Mouse (Mus musculus): Measurements from ENCODE around the gene Bri3.

Gene Bri3

DNA sequence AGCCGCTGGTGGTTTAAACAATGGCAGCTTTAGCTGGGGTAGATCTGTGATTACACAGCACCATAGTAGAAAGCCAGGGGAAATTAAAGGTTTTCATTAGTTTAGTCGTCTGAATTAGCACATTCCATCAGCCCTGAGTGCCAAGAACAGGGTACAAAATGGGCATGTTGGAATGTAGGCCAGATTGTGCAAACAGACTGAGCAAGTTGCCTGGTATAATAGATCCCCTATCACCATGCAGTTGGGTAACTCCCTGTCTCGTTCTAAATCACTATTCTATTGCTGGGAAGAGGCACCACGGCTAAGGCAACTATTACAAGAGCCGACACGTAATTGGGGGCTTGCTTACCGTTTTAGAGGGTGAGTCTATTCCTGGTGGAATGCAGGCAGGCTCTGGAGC is 9.5 kb upstream of the Bri3 start:
- no peak for DNase-seq (ENCODE audit: low spot score in 2 of 2)

DNA sequence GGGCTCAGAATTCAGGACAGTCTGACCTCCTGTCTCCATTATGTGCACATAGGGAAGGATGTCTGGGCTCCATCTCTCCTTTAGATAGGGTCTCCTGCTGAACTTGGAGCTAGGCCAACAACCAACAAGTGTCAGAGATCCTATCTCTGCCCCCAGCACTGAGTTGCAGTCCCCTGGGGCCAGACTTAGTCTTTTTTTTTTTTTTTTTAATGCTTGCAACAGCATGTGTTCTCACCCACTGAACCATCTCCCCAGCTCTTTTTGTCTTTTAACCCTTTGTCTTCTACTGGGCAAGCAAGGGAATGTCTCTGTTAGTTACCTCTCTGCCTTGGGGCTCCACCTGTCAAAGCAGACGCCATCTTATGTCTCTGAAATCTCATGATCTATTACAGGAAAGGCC is 5.3 kb upstream of the Bri3 start:
- no peak for DNase-seq (ENCODE audit: low spot score in 2 of 2)

GRCm38 (mm10) chr5:144245592-144245991 is 1.4 kb downstream of the Bri3 start:
- DNase-seq (ENCODE audit: low spot score in 2 of 2): no peak

DNA sequence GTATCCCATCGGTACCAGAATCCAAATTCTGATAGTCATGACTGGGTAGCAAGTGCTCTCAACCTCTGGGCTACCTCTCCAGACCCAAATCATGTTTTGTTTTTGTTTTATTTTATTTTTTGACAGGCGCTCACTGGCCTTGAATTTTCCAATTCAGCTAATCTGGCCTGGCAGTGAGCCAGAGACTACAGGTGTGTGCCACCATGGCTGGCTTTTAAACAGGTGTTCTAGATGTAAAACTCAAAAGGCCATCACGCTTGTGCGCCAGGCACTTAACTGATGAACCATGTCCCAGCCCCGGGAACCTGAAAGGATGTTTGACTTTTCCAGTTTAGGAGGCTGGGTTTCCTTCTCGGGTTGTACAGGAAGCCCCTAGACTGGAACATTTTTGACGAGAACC is 2.4 kb downstream of the Bri3 start:
- DNase-seq (ENCODE audit: low spot score in 2 of 2): no peak

GRCm38 (mm10) chr5:144247307-144247706 is 3.1 kb downstream of the Bri3 start:
- DNase-seq (ENCODE audit: low spot score in 2 of 2): no peak

GRCm38 (mm10) chr5:144247906-144248585 is 3.8 kb downstream of the Bri3 start:
- DNase-seq (ENCODE audit: low spot score in 2 of 2): no peak

DNA sequence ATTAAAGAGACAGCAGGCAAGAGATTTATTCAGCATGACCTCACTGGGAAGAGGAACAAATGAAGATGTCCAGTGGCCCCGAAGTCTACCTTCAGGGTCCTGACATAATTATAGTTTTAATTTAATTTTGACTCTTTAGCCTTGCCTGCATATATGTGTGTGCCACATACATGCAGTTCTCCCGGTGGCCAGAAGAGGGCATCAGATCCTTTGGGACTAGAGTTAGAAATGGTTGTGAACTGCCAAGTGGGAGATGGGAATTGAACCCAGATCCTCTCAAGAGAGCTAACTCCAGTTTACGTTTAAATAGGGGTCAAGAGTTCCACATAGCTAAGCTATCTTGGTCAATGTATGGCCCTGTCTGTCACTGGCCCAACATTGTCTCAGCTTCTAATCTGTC is 5.6 kb downstream of the Bri3 start:
- DNase-seq (ENCODE audit: low spot score in 2 of 2): no peak

DNA sequence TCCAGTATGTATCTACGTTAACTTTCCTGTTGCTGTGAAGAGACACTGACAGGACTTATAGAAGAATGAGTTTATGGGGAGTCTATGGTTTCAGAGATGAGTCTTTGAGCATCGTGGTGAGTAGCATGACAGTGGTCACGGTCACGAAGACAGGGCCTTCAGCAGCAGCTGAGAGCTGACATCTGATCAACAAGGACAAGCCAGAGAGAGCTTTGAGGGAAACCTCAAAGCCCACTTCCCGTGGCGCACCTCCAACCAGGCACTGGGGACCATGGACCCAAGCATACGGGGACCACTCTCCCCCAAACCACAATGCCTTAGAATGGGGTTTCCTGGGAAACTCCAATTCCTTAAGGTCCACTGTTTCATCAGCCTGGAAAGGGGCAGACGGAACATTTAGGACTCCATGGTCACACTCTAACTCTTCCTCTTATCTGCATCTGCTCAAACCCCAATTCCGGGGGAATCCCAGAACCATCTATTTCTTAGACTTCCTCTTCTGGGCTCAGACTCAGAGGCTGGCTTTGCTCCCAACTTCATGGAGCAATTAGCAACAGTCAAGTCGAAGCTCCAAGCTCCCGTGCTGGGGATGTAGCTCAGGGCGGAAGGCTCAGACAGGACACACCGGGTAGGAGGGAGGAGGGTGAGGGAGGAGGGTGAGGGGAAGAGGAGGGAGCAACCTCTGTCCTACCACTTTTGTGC is 7.8 kb downstream of the Bri3 start:
- no peak for DNase-seq (ENCODE audit: low spot score in 2 of 2)

- DNase-seq (ENCODE audit: low spot score in 2 of 2): no peak
Measured at GRCm38 (mm10) chr5:144253212-144253611, 9.0 kb downstream of the Bri3 start.

- no peak for DNase-seq (ENCODE audit: low spot score in 2 of 2)
Measured at GRCm38 (mm10) chr5:144254122-144254810, 10.0 kb downstream of the Bri3 start.

DNA sequence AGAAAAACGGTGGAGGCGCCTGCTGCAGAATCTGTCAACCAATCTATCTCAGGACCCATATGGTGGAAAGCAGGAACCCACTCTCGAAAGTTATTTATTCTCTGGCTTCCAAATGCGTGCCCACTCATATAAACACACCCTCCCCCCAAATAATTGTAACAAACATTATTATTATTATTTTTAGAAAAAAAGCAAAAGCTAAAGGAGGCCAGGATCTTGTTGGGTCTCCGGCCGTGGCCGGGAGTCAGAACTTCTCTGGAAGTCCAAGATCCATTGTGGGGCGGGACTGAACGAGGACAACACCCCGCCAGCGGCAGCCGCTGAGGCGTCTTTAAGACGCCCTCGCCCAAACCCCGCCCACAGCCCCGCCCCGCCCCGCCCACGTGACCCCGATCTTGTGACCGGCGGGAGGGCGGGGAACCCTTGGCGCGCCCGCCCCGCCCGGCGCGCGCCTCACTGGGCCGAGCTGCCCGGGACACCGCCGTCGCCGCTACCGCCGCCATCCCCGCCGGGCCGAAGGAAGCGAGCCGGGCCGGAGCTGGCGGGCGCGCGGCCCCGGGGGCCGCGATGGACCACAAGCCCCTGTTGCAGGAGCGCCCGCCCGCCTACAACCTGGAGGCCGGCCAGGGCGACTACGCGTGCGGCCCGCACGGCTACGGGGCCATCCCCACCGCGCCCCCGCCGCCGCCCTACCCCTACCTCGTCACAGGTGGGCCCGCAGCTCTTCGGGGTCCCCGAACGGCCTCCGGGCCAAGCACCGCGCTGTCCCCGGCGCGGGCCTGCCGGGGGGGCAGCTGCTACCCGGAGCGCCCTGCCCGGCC is 10.8 kb downstream of the Bri3 start:
- peak; percentile 70 to 78 for DNase-seq (ENCODE audit: low spot score in 2 of 2)

DNA sequence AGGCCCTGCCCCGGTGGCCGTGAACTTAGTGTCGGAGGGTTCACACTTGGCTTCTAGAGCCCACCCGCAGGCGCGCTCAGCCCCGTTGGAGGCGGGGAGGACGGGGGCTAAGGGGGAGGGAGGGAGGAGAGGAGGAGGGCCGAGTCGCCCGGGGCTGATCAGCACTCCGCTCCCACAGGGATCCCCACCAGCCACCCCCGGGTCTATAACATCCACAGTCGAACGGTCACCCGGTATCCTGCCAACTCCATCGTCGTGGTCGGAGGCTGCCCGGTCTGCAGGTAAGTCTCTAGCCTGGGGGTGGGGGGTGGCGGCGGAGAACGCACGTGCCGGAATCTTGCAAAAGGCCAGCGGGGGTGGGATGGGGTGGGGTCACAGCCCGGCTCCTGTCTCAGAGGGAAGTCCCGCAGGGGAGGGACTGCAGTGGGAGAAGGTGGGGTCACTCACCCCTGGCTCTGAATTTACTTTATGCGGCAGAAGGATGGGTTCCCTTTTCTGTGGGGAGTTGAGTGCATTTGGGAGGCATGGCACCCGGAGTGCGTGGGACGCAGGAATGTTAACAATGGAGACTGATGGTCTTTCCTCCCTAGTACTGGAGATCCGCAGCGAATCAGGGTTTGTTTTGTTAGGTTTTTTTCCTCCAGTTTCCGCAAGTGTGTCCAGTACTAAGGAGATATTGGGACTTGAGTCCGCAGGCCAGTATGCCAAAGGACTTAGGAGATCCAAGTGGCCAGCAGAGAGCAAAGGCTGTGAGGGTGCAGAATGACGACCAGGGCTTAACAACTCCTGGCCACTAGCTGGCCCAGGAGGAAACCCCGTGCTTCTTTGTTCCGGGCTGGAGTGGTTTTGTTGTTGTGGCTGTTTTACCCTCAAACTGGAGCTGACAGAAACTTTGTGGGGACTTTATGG is 11.6 kb downstream of the Bri3 start:
- DNase-seq (ENCODE audit: low spot score in 2 of 2): no peak

GRCm38 (mm10) chr5:144256541-144256870 is 12.3 kb downstream of the Bri3 start:
- no peak for DNase-seq (ENCODE audit: low spot score in 2 of 2)

- DNase-seq (ENCODE audit: low spot score in 2 of 2): no peak
Measured at GRCm38 (mm10) chr5:144256888-144257287, 12.7 kb downstream of the Bri3 start.

DNA sequence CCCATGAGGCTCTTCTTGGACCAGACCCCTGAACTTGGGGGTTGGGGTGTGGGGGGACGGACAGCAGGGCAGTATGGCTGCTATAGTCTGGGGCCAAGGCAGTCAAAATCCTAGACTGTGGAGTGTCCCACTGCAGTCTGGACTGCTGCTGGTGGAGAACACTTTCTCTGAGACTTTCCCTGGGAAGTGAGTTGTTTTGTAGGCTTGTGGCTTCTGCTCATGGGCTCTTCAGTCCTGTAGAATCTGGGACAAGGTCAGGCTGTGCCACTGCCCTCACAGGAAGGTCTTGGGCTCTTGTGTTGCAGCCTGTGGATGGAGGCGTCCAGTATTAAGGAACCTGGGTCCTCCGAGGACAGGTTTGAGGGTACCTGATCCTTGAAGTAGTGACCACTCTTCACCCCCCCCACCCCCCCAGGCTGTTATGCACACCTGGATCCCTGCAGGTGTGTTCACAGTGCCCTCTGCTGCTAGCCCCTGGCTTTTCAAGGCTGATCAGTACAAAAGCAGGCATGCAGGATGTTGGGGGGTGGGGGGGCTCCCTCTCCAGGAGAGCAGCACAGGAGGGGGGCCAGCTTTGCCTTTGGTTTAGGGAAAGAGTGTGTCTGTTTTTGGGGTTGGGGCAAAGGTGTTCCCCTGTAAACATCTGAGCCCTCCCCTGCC is 13.3 kb downstream of the Bri3 start:
- DNase-seq (ENCODE audit: low spot score in 2 of 2): no peak

GRCm38 (mm10) chr5:144258131-144258611 is 13.9 kb downstream of the Bri3 start:
- peak in 1 of 2 experiments; percentile 67 for DNase-seq (ENCODE audit: low spot score in 2 of 2)

- DNase-seq (ENCODE audit: low spot score in 2 of 2): no peak
Measured at GRCm38 (mm10) chr5:144258687-144259086, 14.4 kb downstream of the Bri3 start.

- no peak for DNase-seq (ENCODE audit: low spot score in 2 of 2)
Measured at GRCm38 (mm10) chr5:144259228-144259627, 15.0 kb downstream of the Bri3 start.

- no peak for DNase-seq (ENCODE audit: low spot score in 2 of 2)
Measured at GRCm38 (mm10) chr5:144260464-144260863, 16.2 kb downstream of the Bri3 start.

DNA sequence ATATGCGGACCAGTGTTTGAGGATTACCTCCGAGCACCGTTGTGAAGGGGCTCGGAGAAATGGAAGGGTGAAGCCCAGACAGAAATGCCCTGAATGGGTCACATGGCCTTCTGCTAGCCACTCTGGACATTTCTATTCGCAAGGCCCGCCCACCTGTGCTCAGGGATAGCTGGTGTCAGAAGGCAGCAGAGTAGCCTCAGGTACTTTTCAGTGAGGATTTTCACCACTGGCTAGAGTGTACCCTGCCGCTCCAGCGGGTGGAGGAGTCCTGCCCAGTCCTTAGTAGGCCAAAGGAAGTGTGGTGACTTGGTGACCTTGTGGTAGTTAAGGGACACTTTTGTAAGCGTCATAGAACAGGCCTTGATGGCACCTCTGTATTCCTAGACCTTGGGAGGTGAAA is 17.1 kb downstream of the Bri3 start:
- DNase-seq (ENCODE audit: low spot score in 2 of 2): no peak
